Mouse (Mus musculus) cerebellum, adult 2 months (tissue): ENCODE measurements at regions not wholly inside any gene's neighbourhood (a gene's known extent, or its start where the extent isn't known, plus 50 kb on each side); places are given as distances from the start of the nearest gene placed in this dataset.

Experiments
- CTCF ChIP-seq: fragments of 200-500 bp; IDR thresholded peaks from 2 replicates; pipeline ENCODE4 v1.5.1; 2011; ENCODE audit warnings: low read depth, mild to moderate bottlenecking, control low read depth, low read length, moderate library complexity, borderline replicate concordance; ENCODE audit not compliant: insufficient read depth
- POLR2A ChIP-seq: fragments of 200-500 bp; IDR thresholded peaks from 2 replicates; pipeline ENCODE4 v1.6.1; 2011; ENCODE audit warnings: low read length, control low read depth, borderline replicate concordance; ENCODE audit not compliant: insufficient read depth

GRCm38 (mm10) chr9:9444213-9444612 lies 205.3 kb upstream of the Arhgap42 start:
- no peak for TF ChIP-seq CTCF
- no peak for TF ChIP-seq POLR2A
